Mouse (Mus musculus): ENCODE measurements around the gene Insm2.

DNA sequence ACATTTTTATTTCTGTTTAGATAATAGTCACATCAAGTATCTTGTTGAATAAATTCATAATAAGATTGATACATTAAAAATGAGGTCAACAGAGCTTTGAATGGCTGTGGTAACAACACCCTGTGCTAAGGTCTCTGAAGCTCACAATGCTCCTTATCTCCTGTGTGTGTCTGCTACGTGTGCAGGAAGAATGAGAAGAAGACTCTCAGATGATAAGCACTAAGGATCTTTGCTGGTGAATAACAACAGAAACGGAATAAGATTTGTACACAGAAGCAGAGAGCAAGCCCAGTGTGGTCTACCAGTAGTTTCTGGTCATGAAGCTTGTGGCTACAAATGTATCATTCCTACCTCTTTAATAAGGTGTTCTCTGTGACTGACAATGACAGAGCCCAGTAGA, 11.6 kb downstream of the Insm2 start:
- TF ChIP-seq CTCF (IDR thresholded peaks at IDR 0.05) (no peak), EP300 (IDR thresholded peaks at IDR 0.05) (no peak)

Data from lung, postnatal 0 days (tissue).